Mouse (Mus musculus) CH12.LX (cell line): ENCODE results near the gene Pofut2. TPM values are rescaled to one million over a fixed set of nuclear protein-coding genes. Genes with fewer than 3 reads are reported as not detected.

Experiments
- DNase-seq: peaks from one replicate; pipeline ENCODE4 v3.0.0-alpha.2; 2013; ENCODE audit errors: extremely low read depth
- H3K27ac ChIP-seq: 2 replicates; pipeline ENCODE4 v1.5.1; 2012; ENCODE audit warnings: low read depth, mild to moderate bottlenecking, control low read depth, moderate library complexity; ENCODE audit not compliant: insufficient read depth
- H3K27me3 ChIP-seq: replicated peaks from 2 replicates; pipeline ENCODE3; 2012; ENCODE audit warnings: inconsistent platforms
- H3K36me3 ChIP-seq, 2 experiments: replicated peaks in 1 of 2; 2 replicates each; pipeline versions ENCODE3 to v1.6.1; 2012; ENCODE audit warnings: inconsistent platforms in 1 of 2, low read length in 1 of 2, mild to moderate bottlenecking in 1 of 2, mixed read lengths in 1 of 2, moderate library complexity in 1 of 2; ENCODE audit not compliant: control insufficient read depth in 1 of 2, insufficient read depth in 1 of 2
- H3K4me1 ChIP-seq, 2 experiments: 2 replicates each; pipeline ENCODE4 v1.6.1; 2012; ENCODE audit warnings: inconsistent platforms in 1 of 2, moderate library complexity in 1 of 2; ENCODE audit not compliant: insufficient read depth in 2 of 2, control insufficient read depth in 1 of 2
- H3K4me2 ChIP-seq: 2 replicates; pipeline ENCODE4 v1.6.1; 2012; ENCODE audit warnings: low read depth, mild to moderate bottlenecking, control low read depth; ENCODE audit not compliant: poor library complexity, insufficient read depth, severe bottlenecking
- H3K4me3 ChIP-seq, 3 experiments: fragments of 150-350 bp in 1 of 3; sonication (generic) in 1 of 3; replicated peaks in 1 of 3; 2 replicates each; pipeline versions ENCODE3 to v1.5.1; 2011 to 2012; ENCODE audit warnings: low read depth in 2 of 3, low read length in 2 of 3, mild to moderate bottlenecking in 2 of 3, moderate library complexity in 2 of 3, control low read depth in 1 of 3, improper control_type of control experiment in 1 of 3, inconsistent platforms in 1 of 3, mixed read lengths in 1 of 3; ENCODE audit not compliant: poor library complexity in 1 of 3
- H3K79me2 ChIP-seq: replicated peaks from 2 replicates; pipeline ENCODE4 v1.6.1; 2012; ENCODE audit warnings: mild to moderate bottlenecking, moderate library complexity; ENCODE audit not compliant: control insufficient read depth, poor library complexity, insufficient read depth, severe bottlenecking; ENCODE audit errors: extremely low read depth
- H3K9ac ChIP-seq: 2 replicates; pipeline ENCODE4 v1.6.1; 2012; ENCODE audit warnings: low read depth, mild to moderate bottlenecking, control low read depth, moderate library complexity; ENCODE audit not compliant: insufficient read depth
- H3K9me3 ChIP-seq: replicated peaks from 2 replicates; pipeline ENCODE3; 2012; ENCODE audit warnings: low read length, inconsistent platforms, mixed read lengths
- BHLHE40 ChIP-seq: IDR thresholded peaks from 2 replicates; pipeline ENCODE4 v1.6.1; 2011; ENCODE audit warnings: mild to moderate bottlenecking, low read depth, low read length, improper control_type of control experiment
- CHD1 ChIP-seq: IDR thresholded peaks from 2 replicates; pipeline ENCODE4 v1.6.1; 2012; ENCODE audit warnings: low read depth, low read length, improper control_type of control experiment, inconsistent platforms
- CHD2 ChIP-seq: IDR thresholded peaks from 2 replicates; pipeline ENCODE4 v1.6.1; 2011; ENCODE audit warnings: low read length, improper control_type of control experiment
- CTCF ChIP-seq, 2 experiments: IDR thresholded peaks in 1 of 2; conservative IDR thresholded peaks in 1 of 2; 2 replicates each; pipeline ENCODE4 v1.5.1; 2011 to 2012; ENCODE audit warnings: low read depth in 2 of 2, low read length in 2 of 2, improper control_type of control experiment in 1 of 2, inconsistent platforms in 1 of 2, mild to moderate bottlenecking in 1 of 2, moderate library complexity in 1 of 2
- E2F4 ChIP-seq: IDR thresholded peaks from 2 replicates; pipeline ENCODE4 v1.6.1; 2011; ENCODE audit warnings: low read depth, low read length, improper control_type of control experiment; ENCODE audit not compliant: insufficient replicate concordance
- ELF1 ChIP-seq: IDR thresholded peaks from 2 replicates; pipeline ENCODE4 v1.6.1; 2014; ENCODE audit warnings: low read depth, mild to moderate bottlenecking, inconsistent platforms, low read length, improper control_type of control experiment
- EP300 ChIP-seq: IDR thresholded peaks from 2 replicates; pipeline ENCODE4 v1.6.1; 2011; ENCODE audit warnings: low read length, improper control_type of control experiment
- ETS1 ChIP-seq: conservative IDR thresholded peaks from 2 replicates; pipeline ENCODE4 v1.6.1; 2012; ENCODE audit warnings: low read depth, mild to moderate bottlenecking, inconsistent platforms, low read length, improper control_type of control experiment, moderate library complexity
- GABPA ChIP-seq: IDR thresholded peaks from 2 replicates; pipeline ENCODE4 v1.6.1; 2012; ENCODE audit warnings: low read depth, low read length, improper control_type of control experiment, inconsistent platforms; ENCODE audit not compliant: insufficient replicate concordance
- HCFC1 ChIP-seq: IDR thresholded peaks from 2 replicates; pipeline ENCODE4 v1.6.1; 2012; ENCODE audit warnings: low read depth, mild to moderate bottlenecking, inconsistent platforms, low read length, improper control_type of control experiment
- IRF4 ChIP-seq: IDR thresholded peaks from 2 replicates; pipeline ENCODE4 v1.6.1; 2014; ENCODE audit warnings: low read depth, mild to moderate bottlenecking, inconsistent platforms, low read length, improper control_type of control experiment
- JUN ChIP-seq: IDR thresholded peaks from 2 replicates; pipeline ENCODE4 v1.6.1; 2011; ENCODE audit warnings: low read depth, mild to moderate bottlenecking, low read length, improper control_type of control experiment, moderate library complexity; ENCODE audit not compliant: insufficient read depth
- JUND ChIP-seq: conservative IDR thresholded peaks from 2 replicates; pipeline ENCODE4 v1.6.1; 2011; ENCODE audit warnings: low read depth, low read length, improper control_type of control experiment
- KAT2A ChIP-seq: IDR thresholded peaks from 2 replicates; pipeline ENCODE4 v1.6.1; 2012; ENCODE audit warnings: low read length, improper control_type of control experiment, inconsistent platforms; ENCODE audit not compliant: insufficient replicate concordance
- MAFK ChIP-seq: IDR thresholded peaks from 2 replicates; pipeline ENCODE4 v1.6.1; 2011; ENCODE audit warnings: low read length, improper control_type of control experiment; ENCODE audit not compliant: insufficient replicate concordance
- MAX ChIP-seq: IDR thresholded peaks from 2 replicates; pipeline ENCODE4 v1.6.1; 2011; ENCODE audit warnings: low read length, improper control_type of control experiment
- MEF2A ChIP-seq: IDR thresholded peaks from 2 replicates; pipeline ENCODE4 v1.6.1; 2014; ENCODE audit warnings: low read depth, mild to moderate bottlenecking, inconsistent platforms, low read length, improper control_type of control experiment, borderline replicate concordance
- MXI1 ChIP-seq: IDR thresholded peaks from 2 replicates; pipeline ENCODE4 v1.6.1; 2011; ENCODE audit warnings: mild to moderate bottlenecking, low read depth, low read length, improper control_type of control experiment
- MYC ChIP-seq: IDR thresholded peaks from 2 replicates; pipeline ENCODE4 v1.6.1; 2011; ENCODE audit warnings: low read depth, mild to moderate bottlenecking, improper control_type of control experiment, low read length
- NELFE ChIP-seq: IDR thresholded peaks from 2 replicates; pipeline ENCODE4 v1.6.1; 2011; ENCODE audit warnings: low read depth, low read length, improper control_type of control experiment
- NRF1 ChIP-seq: IDR thresholded peaks from 2 replicates; pipeline ENCODE4 v1.6.1; 2014; ENCODE audit warnings: low read depth, mild to moderate bottlenecking, inconsistent platforms, low read length, improper control_type of control experiment, moderate library complexity
- PAX5 ChIP-seq: IDR thresholded peaks from 2 replicates; pipeline ENCODE4 v1.6.1; 2012; ENCODE audit warnings: low read length, inconsistent platforms, mixed read lengths
- POLR2AphosphoS2 ChIP-seq: IDR thresholded peaks from 2 replicates; pipeline ENCODE4 v1.6.1; 2011; ENCODE audit warnings: low read depth, low read length, improper control_type of control experiment
- RAD21 ChIP-seq: IDR thresholded peaks from 2 replicates; pipeline ENCODE4 v1.6.1; 2011; ENCODE audit warnings: low read depth, mild to moderate bottlenecking, low read length, improper control_type of control experiment, moderate library complexity
- RCOR1 ChIP-seq: conservative IDR thresholded peaks from 2 replicates; pipeline ENCODE4 v1.6.1; 2012; ENCODE audit warnings: low read depth, mild to moderate bottlenecking, inconsistent platforms, low read length, improper control_type of control experiment
- SIN3A ChIP-seq: IDR thresholded peaks from 2 replicates; pipeline ENCODE4 v1.6.1; 2012; ENCODE audit warnings: low read length, improper control_type of control experiment, inconsistent platforms
- SMC3 ChIP-seq: IDR thresholded peaks from 2 replicates; pipeline ENCODE4 v1.6.1; 2011; ENCODE audit warnings: low read depth, low read length, improper control_type of control experiment
- TBP ChIP-seq: conservative IDR thresholded peaks from 2 replicates; pipeline ENCODE4 v1.6.1; 2011; ENCODE audit warnings: low read depth, low read length, improper control_type of control experiment
- TCF12 ChIP-seq: IDR thresholded peaks from 2 replicates; pipeline ENCODE4 v1.6.1; 2014; ENCODE audit warnings: low read depth, mild to moderate bottlenecking, inconsistent platforms, low read length, improper control_type of control experiment
- UBTF ChIP-seq: IDR thresholded peaks from 2 replicates; pipeline ENCODE4 v1.6.1; 2012; ENCODE audit warnings: low read depth, mild to moderate bottlenecking, inconsistent platforms, low read length, improper control_type of control experiment, moderate library complexity
- USF1 ChIP-seq: IDR thresholded peaks from 2 replicates; pipeline ENCODE4 v1.6.1; 2014; ENCODE audit warnings: low read depth, mild to moderate bottlenecking, inconsistent platforms, low read length, improper control_type of control experiment
- USF2 ChIP-seq: conservative IDR thresholded peaks from 2 replicates; pipeline ENCODE4 v1.6.1; 2011; ENCODE audit warnings: low read depth, low read length, improper control_type of control experiment
- ZC3H11A ChIP-seq: IDR thresholded peaks from 2 replicates; pipeline ENCODE4 v1.6.1; 2012; ENCODE audit warnings: low read depth, mild to moderate bottlenecking, inconsistent platforms, low read length, improper control_type of control experiment
- ZKSCAN1 ChIP-seq: IDR thresholded peaks from 2 replicates; pipeline ENCODE4 v1.6.1; 2012; ENCODE audit warnings: low read depth, inconsistent platforms, low read length, improper control_type of control experiment, borderline replicate concordance
- ZMIZ1 ChIP-seq: IDR thresholded peaks from 2 replicates; pipeline ENCODE4 v1.6.1; 2012; ENCODE audit warnings: low read depth, mild to moderate bottlenecking, inconsistent platforms, low read length, improper control_type of control experiment
- ZNF384 ChIP-seq: IDR thresholded peaks from 2 replicates; pipeline ENCODE4 v1.6.1; 2012; ENCODE audit warnings: low read depth, low read length, improper control_type of control experiment, inconsistent platforms
- dilution Hi-C: fragments of 300-500 bp; cut with MboI; formaldehyde crosslinking; loops from 2 replicates; pipeline ENCODE4 v1.14.3; 2020; ENCODE audit warnings: low sequenced_read_pairs; ENCODE audit not compliant: extremely low pct_unique_long_range_greater_than_20kb, extremely low pct_ligation_motif_present
- in situ Hi-C: fragments of 300-500 bp; cut with MboI; formaldehyde crosslinking; loops from 3 replicates; pipeline ENCODE4 v1.14.3; 2019; ENCODE audit warnings: low sequenced_read_pairs, low pct_ligation_motif_present, low pct_unique_long_range_greater_than_20kb, mixed read lengths
- polyA plus RNA-seq: library from polyadenylated mRNA; unstranded; fragments of >175 nt; gene quantifications from 2 replicates; pipeline ENCODE4 v1.2.1, GENCODE M21; 2012; ENCODE audit warnings: low read depth; ENCODE audit not compliant: insufficient read length
- total RNA-seq, 2 experiments: library from RNA; depleted of rRNA; stranded (reverse); fragments of 300-350 nt in 1 of 2; fragments of >200 nt in 1 of 2; gene quantifications; 2 replicates each; pipeline ENCODE4 v1.2.3; 2012 to 2014

The Pofut2 gene
- total RNA-seq (2012; rRNA removed) (23.4 and 23.7 TPM in 2 replicates), total RNA-seq (2014; rRNA removed) (11.9 and 13.6 TPM in 2 replicates), polyA plus RNA-seq (16.5 and 22.0 TPM in 2 replicates)

GRCm38 (mm10) chr10:77258704-77259621 lies at the start of gene Pofut2:
Pofut2 (plus strand) TSS chr10:77259218.
- DNase-seq: peak; percentile 96
- peak within 1 kb of the TSS; percentile 68 to 99 (median 93) for H3K4me3 ChIP-seq
- peak within 1 kb of the TSS; percentile 89 for H3K9ac ChIP-seq
- peaks cover 23 to 36% of the 10 kb centered on the region in 2 experiments for H3K36me3 ChIP-seq
- no peaks in the 10 kb centered on the region for H3K9me3 ChIP-seq
- peaks cover 0 to 15% of the 10 kb centered on the region in 2 experiments; a peak in 2 of 4 replicates for H3K4me1 ChIP-seq
- in situ Hi-C loops: no loop called here
- H3K27ac ChIP-seq: 0 out of 2 replicates have a peak within 1 kb of the TSS, but pooled peaks have one; percentile 20
- peaks cover 2% of the 10 kb centered on the region; the same call in 1 of the 2 replicates for H3K79me2 ChIP-seq
- peaks cover 36% of the 10 kb centered on the region for H3K27me3 ChIP-seq
- dilution Hi-C loops: no loop called here
- peak within 1 kb of the TSS; percentile 89 for H3K4me2 ChIP-seq
- TF ChIP-seq ZNF384 (no peak), USF1 (no peak), NELFE (peak; percentile 98), E2F4 (no peak), PAX5 (no peak), ZMIZ1 (peak; percentile 90; the same call in 1 of the 2 replicates), SMC3 (no peak), MYC (no peak), TBP (0 out of 2 replicates have a peak, but pooled peaks have one; percentile 44), ELF1 (peak; percentile 96), USF2 (no peak), ZKSCAN1 (no peak), MAX (peak; percentile 24; the same call in 1 of the 2 replicates), MEF2A (no peak; the same call in 1 of the 2 replicates), CHD2 (no peak), ETS1 (no peak), EP300 (no peak), RCOR1 (no peak), SIN3A (peak; percentile 97), UBTF (peak; percentile 66; the same call in 1 of the 2 replicates), TCF12 (peak; percentile 72; the same call in 1 of the 2 replicates), CHD1 (no peak), NRF1 (peak; percentile 94), MAFK (no peak), IRF4 (peak; percentile 56; the same call in 1 of the 2 replicates), KAT2A (no peak), CTCF (conservative IDR thresholded peaks at IDR 0.05 in 1 of 2, IDR thresholded peaks at IDR 0.05 in 1 of 2; ENCODE audit: low read depth in 2 of 2, low read length in 2 of 2) (peak in 1 of 2 experiments; percentile 37; a peak in 2 of 4 replicates), MXI1 (peak; percentile 99), GABPA (no peak), HCFC1 (peak; percentile 81), RAD21 (no peak), ZC3H11A (no peak), JUN (no peak), POLR2AphosphoS2 (peak; percentile 52; the same call in 1 of the 2 replicates), JUND (no peak), BHLHE40 (no peak)
